Mouse (Mus musculus) forebrain, postnatal 0 days (tissue): ENCODE measurements around the gene Qpct. TPM values are rescaled to one million over a fixed set of nuclear protein-coding genes. Genes with fewer than 3 reads are reported as not detected.

Experiments
- ATAC-seq: fragments of 200-750 bp; cut with Nextera tagmentation; 2 replicates; pipeline ENCODE4 v1.8.0; 2017; ENCODE audit warnings: mild to moderate bottlenecking, moderate library complexity
- DNase-seq: peaks from one replicate; pipeline ENCODE4 v3.0.0-alpha.2; 2015
- H3K27ac ChIP-seq: fragments of 300-500 bp; sonication (generic); 2 replicates; pipeline ENCODE4 v1.5.1; 2014; ENCODE audit warnings: low read depth, mild to moderate bottlenecking, antibody characterized with exemption, low read length, moderate library complexity, mixed read lengths
- H3K27me3 ChIP-seq: fragments of 300-500 bp; sonication (generic); 2 replicates; pipeline ENCODE4 v1.6.1; 2014; ENCODE audit warnings: mild to moderate bottlenecking, low read length, mixed read lengths; ENCODE audit not compliant: insufficient read depth
- H3K36me3 ChIP-seq: fragments of 300-500 bp; sonication (generic); 2 replicates; pipeline ENCODE4 v1.6.1; 2014; ENCODE audit warnings: mild to moderate bottlenecking, moderate library complexity; ENCODE audit not compliant: insufficient read depth
- H3K4me1 ChIP-seq: fragments of 300-500 bp; sonication (generic); 2 replicates; pipeline ENCODE4 v1.6.1; 2014; ENCODE audit warnings: antibody characterized with exemption; ENCODE audit not compliant: insufficient read depth
- H3K4me2 ChIP-seq: fragments of 300-500 bp; sonication (generic); 2 replicates; pipeline ENCODE4 v1.6.1; 2014; ENCODE audit warnings: low read depth, mild to moderate bottlenecking, moderate library complexity
- H3K4me3 ChIP-seq: fragments of 300-500 bp; sonication (generic); 2 replicates; pipeline ENCODE4 v1.5.1; 2014; ENCODE audit warnings: low read depth, low read length, mixed read lengths
- H3K9ac ChIP-seq: fragments of 300-500 bp; sonication (generic); 2 replicates; pipeline ENCODE4 v1.6.1; 2014; ENCODE audit warnings: mild to moderate bottlenecking
- H3K9me3 ChIP-seq: fragments of 300-500 bp; sonication (generic); 2 replicates; pipeline ENCODE4 v1.6.1; 2016; ENCODE audit warnings: low read length
- CTCF ChIP-seq: sonication (generic); IDR thresholded peaks from 2 replicates; pipeline ENCODE4 v1.5.1; 2016; ENCODE audit warnings: antibody characterized with exemption, control low read depth, low read depth
- WGBS: fragments of 180-500 bp; shearing (Covaris S2); extraction: QIAGEN DNeasy Blood & Tissue Kit; methylation state at CpG from one replicate; pipeline ENCODE4 v1.1.7; 2014; 5-methylcytosine and 5-hydroxymethylcytosine counted together
- polyA plus RNA-seq: library from polyadenylated mRNA; unstranded; fragments of >200 nt; fragmentation: Nextera tagmentation; extraction: Ambion mirVana; gene quantifications from 2 replicates; pipeline ENCODE4 v1.2.1, GENCODE M21; 2015
- total RNA-seq: library from RNA; depleted of rRNA; stranded (reverse); fragments of >200 nt; gene quantifications from 2 replicates; pipeline ENCODE4 v1.2.3, GENCODE M21; 2014

Gene Qpct
- total and polyA plus RNA-seq, 2 experiments from 2014 or later, result 26.3 to 26.5 TPM

- H3K9ac ChIP-seq, result peak overlapping the region; percentile 70
- H3K27me3 ChIP-seq, result no peaks in the 10 kb centered on the region
- H3K4me1 ChIP-seq, result peaks cover 4% of the 10 kb centered on the region
- H3K4me2 ChIP-seq, result peak overlapping the region; percentile 73
- TF ChIP-seq CTCF, result no peak
- peak; percentile 19 for ATAC-seq
- 3% methylated on average over 24 of the region's 24 CpGs for WGBS
- DNase-seq, result no peak
- no peaks in the 10 kb centered on the region for H3K36me3 ChIP-seq
- peak overlapping the region; percentile 83 for H3K4me3 ChIP-seq
- no peaks in the 10 kb centered on the region for H3K9me3 ChIP-seq
- H3K27ac ChIP-seq, result peak overlapping the region; percentile 78
These were observed 30.7 kb upstream of the Qpct start for GRCm38 (mm10) chr17:79020984-79021335.

- Histone ChIP-seq H3K36me3 (no peaks in the 10 kb centered on the region), H3K4me2 (no peak overlapping the region), H3K9ac (no peak overlapping the region), H3K27ac (no peak overlapping the region), H3K27me3 (no peaks in the 10 kb centered on the region), H3K4me3 (no peak overlapping the region), H3K9me3 (no peaks in the 10 kb centered on the region), H3K4me1 (peaks cover 4% of the 10 kb centered on the region)
- 63% methylated on average over 3 of the region's 3 CpGs for WGBS
- ATAC-seq, result no peak
- no peak for TF ChIP-seq CTCF
- no peak for DNase-seq
These were observed 29.0 kb upstream of the Qpct start for GRCm38 (mm10) chr17:79022746-79023145.

- DNase-seq (no peak), ATAC-seq (no peak)
- peaks cover 2% of the 10 kb centered on the region; the same call in 1 of the 2 replicates for H3K4me1 ChIP-seq
- no peaks in the 10 kb centered on the region for H3K27me3 ChIP-seq
- H3K4me3 ChIP-seq, result no peak overlapping the region
- WGBS, result 70% methylated on average over 4 of the region's 4 CpGs
- no peak for TF ChIP-seq CTCF
- no peak overlapping the region for H3K27ac ChIP-seq
- no peak overlapping the region for H3K4me2 ChIP-seq
- no peaks in the 10 kb centered on the region for H3K9me3 ChIP-seq
- no peak overlapping the region for H3K9ac ChIP-seq
- no peaks in the 10 kb centered on the region for H3K36me3 ChIP-seq
These were observed 27.2 kb upstream of the Qpct start for GRCm38 (mm10) chr17:79024544-79024943.

GRCm38 (mm10) chr17:79029226-79029625, 22.5 kb upstream of the Qpct start:
- no peaks in the 10 kb centered on the region for H3K4me1 ChIP-seq
- H3K9ac ChIP-seq, result no peak overlapping the region
- no peaks in the 10 kb centered on the region for H3K27me3 ChIP-seq
- no peaks in the 10 kb centered on the region for H3K36me3 ChIP-seq
- WGBS, result 85% methylated on average over 3 of the region's 3 CpGs
- H3K4me2 ChIP-seq, result no peak overlapping the region
- ATAC-seq (no peak), DNase-seq (no peak)
- H3K27ac ChIP-seq, result no peak overlapping the region
- no peak for TF ChIP-seq CTCF
- no peaks in the 10 kb centered on the region for H3K9me3 ChIP-seq
- H3K4me3 ChIP-seq, result no peak overlapping the region

GRCm38 (mm10) chr17:79031569-79031968, 20.1 kb upstream of the Qpct start:
- no peak overlapping the region for H3K27ac ChIP-seq
- H3K9ac ChIP-seq, result no peak overlapping the region
- no peaks in the 10 kb centered on the region for H3K9me3 ChIP-seq
- DNase-seq, result no peak
- H3K27me3 ChIP-seq, result no peaks in the 10 kb centered on the region
- WGBS, result 88% methylated on average over 5 of the region's 5 CpGs
- no peaks in the 10 kb centered on the region for H3K36me3 ChIP-seq
- no peak overlapping the region for H3K4me2 ChIP-seq
- H3K4me1 ChIP-seq, result no peaks in the 10 kb centered on the region
- TF ChIP-seq CTCF, result no peak
- no peak for ATAC-seq
- no peak overlapping the region for H3K4me3 ChIP-seq

- Histone ChIP-seq H3K9ac (no peak overlapping the region), H3K27ac (no peak overlapping the region), H3K4me3 (no peak overlapping the region), H3K36me3 (no peaks in the 10 kb centered on the region), H3K4me2 (no peak overlapping the region), H3K9me3 (no peaks in the 10 kb centered on the region), H3K27me3 (no peaks in the 10 kb centered on the region), H3K4me1 (no peaks in the 10 kb centered on the region)
- ATAC-seq, result no peak
- no peak for DNase-seq
- no peak for TF ChIP-seq CTCF
- WGBS, result 80% methylated on average over 4 of the region's 4 CpGs
These were observed 18.9 kb upstream of the Qpct start for GRCm38 (mm10) chr17:79032782-79033181.

- H3K36me3 ChIP-seq, result no peaks in the 10 kb centered on the region
- ATAC-seq, result no peak
These were observed 12.0 kb upstream of the Qpct start for GRCm38 (mm10) chr17:79039660-79040059.

GRCm38 (mm10) chr17:79043705-79044104, 8.0 kb upstream of the Qpct start:
- H3K9me3 ChIP-seq, result no peaks in the 10 kb centered on the region
- no peak overlapping the region for H3K4me2 ChIP-seq
- H3K36me3 ChIP-seq, result no peaks in the 10 kb centered on the region
- no peaks in the 10 kb centered on the region for H3K4me1 ChIP-seq
- WGBS, result 98% methylated on average over 2 of the region's 2 CpGs
- no peak overlapping the region for H3K4me3 ChIP-seq
- ATAC-seq (no peak), DNase-seq (no peak)
- no peak for TF ChIP-seq CTCF
- no peak overlapping the region for H3K27ac ChIP-seq
- no peaks in the 10 kb centered on the region for H3K27me3 ChIP-seq
- H3K9ac ChIP-seq, result no peak overlapping the region

More at GRCm38 (mm10) chr17:79039660-79040059, 12.0 kb upstream of the Qpct start:
- no peak overlapping the region for H3K4me2 ChIP-seq
- H3K4me3 ChIP-seq, result no peak overlapping the region
- H3K9ac ChIP-seq, result no peak overlapping the region
- no peaks in the 10 kb centered on the region for H3K9me3 ChIP-seq
- TF ChIP-seq CTCF, result no peak
- H3K27ac ChIP-seq, result no peak overlapping the region
- DNase-seq, result no peak
- H3K4me1 ChIP-seq, result no peaks in the 10 kb centered on the region
- H3K27me3 ChIP-seq, result no peaks in the 10 kb centered on the region
